Mouse (Mus musculus) MEL (cell line): ENCODE measurements around the gene Prkcb.

Experiments used
- CTCF ChIP-seq, 3 experiments: IDR thresholded peaks in 2 of 3; conservative IDR thresholded peaks in 1 of 3; 2 replicates each; pipeline ENCODE4 v1.5.1; 2011 to 2012; ENCODE audit warnings: low read length in 3 of 3, low read depth in 2 of 3, mild to moderate bottlenecking in 2 of 3, improper control_type of control experiment in 1 of 3, inconsistent platforms in 1 of 3, mixed read lengths in 1 of 3, moderate library complexity in 1 of 3; ENCODE audit not compliant: control insufficient read depth in 1 of 3, insufficient read depth in 1 of 3, poor library complexity in 1 of 3, severe bottlenecking in 1 of 3
- EP300 ChIP-seq, 2 experiments: IDR thresholded peaks; 2 replicates each; pipeline ENCODE4 v1.6.1; 2011; ENCODE audit warnings: improper control_type of control experiment in 2 of 2, low read length in 2 of 2, low read depth in 1 of 2, mild to moderate bottlenecking in 1 of 2
- HCFC1 ChIP-seq: IDR thresholded peaks from 2 replicates; pipeline ENCODE4 v1.6.1; 2012; ENCODE audit warnings: low read depth, mild to moderate bottlenecking, inconsistent platforms, low read length, improper control_type of control experiment, moderate library complexity
- JUND ChIP-seq: IDR thresholded peaks from 2 replicates; pipeline ENCODE4 v1.6.1; 2011; ENCODE audit warnings: low read depth, mild to moderate bottlenecking, improper control_type of control experiment, low read length
- MAFK ChIP-seq: IDR thresholded peaks from 2 replicates; pipeline ENCODE4 v1.6.1; 2011; ENCODE audit warnings: low read depth, mild to moderate bottlenecking, low read length, improper control_type of control experiment, borderline replicate concordance
- MAZ ChIP-seq: IDR thresholded peaks from 2 replicates; pipeline ENCODE4 v1.6.1; 2012; ENCODE audit warnings: low read depth, mild to moderate bottlenecking, inconsistent platforms, low read length, improper control_type of control experiment
- POLR2A ChIP-seq, 2 experiments: IDR thresholded peaks; 2 replicates each; pipeline ENCODE4 v1.6.1; 2011 to 2012; ENCODE audit warnings: low read length in 2 of 2, mild to moderate bottlenecking in 2 of 2, control low read depth in 1 of 2, improper control_type of control experiment in 1 of 2, low read depth in 1 of 2, moderate library complexity in 1 of 2; ENCODE audit not compliant: control insufficient read depth in 1 of 2, insufficient read depth in 1 of 2, poor library complexity in 1 of 2
- POLR2AphosphoS2 ChIP-seq: IDR thresholded peaks from 2 replicates; pipeline ENCODE4 v1.6.1; 2011; ENCODE audit warnings: low read length, improper control_type of control experiment
- TAL1 ChIP-seq: IDR thresholded peaks from 2 replicates; pipeline ENCODE4 v1.6.1; 2012; ENCODE audit warnings: mild to moderate bottlenecking, inconsistent platforms, low read length, moderate library complexity, mixed read lengths
- USF1 ChIP-seq: IDR thresholded peaks from 2 replicates; pipeline ENCODE4 v1.6.1; 2014; ENCODE audit warnings: low read depth, mild to moderate bottlenecking, inconsistent platforms, low read length, improper control_type of control experiment, moderate library complexity

DNA sequence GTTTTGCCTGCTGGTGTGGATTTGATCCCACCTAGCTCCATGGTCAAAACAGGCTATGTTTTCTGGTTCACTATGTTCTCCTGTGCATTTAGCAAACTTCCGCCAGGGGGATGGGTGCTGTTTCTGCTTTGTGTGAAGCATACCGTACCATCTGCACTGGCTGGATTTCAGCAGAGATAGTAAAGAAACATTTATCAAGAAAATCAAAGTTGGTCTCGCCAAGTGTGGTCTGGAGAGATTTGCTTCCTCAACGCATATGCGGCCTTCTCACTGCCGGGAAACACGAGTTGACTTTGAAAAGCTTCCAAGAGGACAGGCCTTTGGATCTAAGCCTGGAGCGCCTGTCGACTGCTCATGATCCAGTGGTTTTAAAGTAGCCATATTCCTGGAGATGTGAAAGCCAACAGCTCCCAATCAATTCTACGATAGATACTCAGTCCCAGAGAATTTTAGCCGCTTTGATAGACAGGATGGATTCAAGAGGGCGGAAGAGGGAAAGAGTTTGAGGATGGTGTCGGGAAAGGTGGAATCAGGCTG is 223.9 kb downstream of the Prkcb start:
- no peak for TF ChIP-seq EP300 (IDR thresholded peaks at IDR 0.05; ENCODE audit: low read depth in 1 of 2, low read length in 2 of 2)
- no peak for TF ChIP-seq POLR2A (IDR thresholded peaks at IDR 0.05; ENCODE audit: control insufficient read depth in 1 of 2, insufficient read depth in 1 of 2, low read depth in 1 of 2, low read length in 2 of 2, poor library complexity in 1 of 2)
- no peak for TF ChIP-seq TAL1
- no peak for TF ChIP-seq POLR2AphosphoS2
- no peak for TF ChIP-seq CTCF (IDR thresholded peaks at IDR 0.05 in 2 of 3, conservative IDR thresholded peaks at IDR 0.05 in 1 of 3; ENCODE audit: control insufficient read depth in 1 of 3, insufficient read depth in 1 of 3, low read depth in 2 of 3, low read length in 3 of 3, poor library complexity in 1 of 3, severe bottlenecking in 1 of 3)
- TF ChIP-seq USF1, result no peak
- TF ChIP-seq MAZ, result no peak
- no peak for TF ChIP-seq MAFK
- TF ChIP-seq JUND, result no peak
- no peak for TF ChIP-seq HCFC1
